Mouse (Mus musculus) heart, postnatal 0 days (tissue): Measurements from ENCODE around the gene Ptprcap.

Experiments used
- CTCF ChIP-seq: IDR thresholded peaks from 2 replicates; pipeline ENCODE4 v1.5.1; 2016; ENCODE audit warnings: antibody characterized with exemption, control low read depth, low read depth
- EP300 ChIP-seq: IDR thresholded peaks from 2 replicates; pipeline ENCODE4 v1.6.1; 2016; ENCODE audit warnings: antibody characterized with exemption, low read depth

- TF ChIP-seq CTCF (no peak), EP300 (no peak)
Measured at GRCm38 (mm10) chr19:4204889-4205288, 51.5 kb downstream of the Ptprcap start.
